Mouse (Mus musculus) hindbrain, postnatal 0 days (tissue): ENCODE data around the gene Nkpd1. TPM values are rescaled to one million over a fixed set of nuclear protein-coding genes. Genes with fewer than 3 reads are reported as not detected.

ENCODE experiments used
- ATAC-seq: fragments of 200-750 bp; cut with Nextera tagmentation; 2 replicates; pipeline ENCODE4 v1.8.0; 2017; ENCODE audit warnings: mild to moderate bottlenecking, moderate TSS enrichment, moderate library complexity
- DNase-seq: peaks from one replicate; pipeline ENCODE4 v3.0.0-alpha.2; 2015; ENCODE audit warnings: low spot score
- H3K27ac ChIP-seq: fragments of 300-500 bp; sonication (generic); 2 replicates; pipeline ENCODE4 v1.5.1; 2014; ENCODE audit warnings: mild to moderate bottlenecking
- H3K27me3 ChIP-seq: fragments of 300-500 bp; sonication (generic); 2 replicates; pipeline ENCODE4 v1.6.1; 2014; ENCODE audit warnings: low read length, mixed read lengths; ENCODE audit not compliant: insufficient read depth
- H3K36me3 ChIP-seq: fragments of 300-500 bp; sonication (generic); 2 replicates; pipeline ENCODE4 v1.6.1; 2014; ENCODE audit warnings: low read length, mixed read lengths; ENCODE audit not compliant: insufficient read depth
- H3K4me1 ChIP-seq: fragments of 300-500 bp; sonication (generic); 2 replicates; pipeline ENCODE4 v1.6.1; 2014; ENCODE audit warnings: antibody characterized with exemption, low read length, mixed read lengths; ENCODE audit not compliant: insufficient read depth
- H3K4me2 ChIP-seq: fragments of 300-500 bp; sonication (generic); 2 replicates; pipeline ENCODE4 v1.6.1; 2014; ENCODE audit warnings: low read depth, mild to moderate bottlenecking, low read length, moderate library complexity, mixed read lengths
- H3K4me3 ChIP-seq: fragments of 300-500 bp; sonication (generic); 2 replicates; pipeline ENCODE4 v1.5.1; 2014; ENCODE audit warnings: low read length
- H3K9ac ChIP-seq: fragments of 300-500 bp; sonication (generic); replicated peaks from 2 replicates; pipeline ENCODE4 v1.6.1; 2014; ENCODE audit warnings: mild to moderate bottlenecking, low read length, moderate library complexity, mixed read lengths
- H3K9me3 ChIP-seq: fragments of 300-500 bp; sonication (generic); 2 replicates; pipeline ENCODE4 v1.6.1; 2016; ENCODE audit warnings: low read length, mixed read lengths
- CTCF ChIP-seq: IDR thresholded peaks from 2 replicates; pipeline ENCODE4 v1.5.1; 2016; ENCODE audit warnings: antibody characterized with exemption, control low read depth, low read depth
- WGBS: fragments of 180-500 bp; shearing (Covaris S2); extraction: QIAGEN DNeasy Blood & Tissue Kit; methylation state at CpG from one replicate; pipeline ENCODE4 v1.1.7; 2014; 5-methylcytosine and 5-hydroxymethylcytosine counted together
- polyA plus RNA-seq: library from polyadenylated mRNA; unstranded; fragments of >200 nt; fragmentation: Nextera tagmentation; extraction: Ambion mirVana; gene quantifications from 2 replicates; pipeline ENCODE4 v1.2.1, GENCODE M21; 2015
- total RNA-seq: library from RNA; depleted of rRNA; stranded (reverse); fragments of >200 nt; gene quantifications from 2 replicates; pipeline ENCODE4 v1.2.3, GENCODE M21; 2014; rRNA removed

Nkpd1 gene
- total RNA-seq (1.9 and 4.4 TPM in 2 replicates), polyA plus RNA-seq (1.3 TPM in 2 replicates)

GRCm38 (mm10) chr7:19517652-19518365 is at the start of gene Nkpd1:
Gene Nkpd1 (plus strand): TSS chr7:19517838.
- Histone ChIP-seq H3K9me3 (no peaks in the 10 kb centered on the region), H3K4me1 (no peaks in the 10 kb centered on the region; the same call in 1 of the 2 replicates), H3K27me3 (peaks cover 21% of the 10 kb centered on the region), H3K9ac (peak within 1 kb of the TSS; percentile 25; the same call in 1 of the 2 replicates), H3K36me3 (no peaks in the 10 kb centered on the region), H3K4me3 (peak within 1 kb of the TSS; percentile 11; the same call in 1 of the 2 replicates), H3K27ac (no peak within 1 kb of the TSS), H3K4me2 (peak within 1 kb of the TSS; percentile 50)
- ATAC-seq: no peak
- 2% methylated on average over 29 of the region's 29 CpGs for WGBS
- peak; percentile 68 for TF ChIP-seq CTCF
- peak; percentile 53 for DNase-seq

GRCm38 (mm10) chr7:19468279-19468678 is 49.4 kb upstream of the Nkpd1 start:
- Histone ChIP-seq H3K9ac (no peak overlapping the region), H3K27me3 (peaks cover 27% of the 10 kb centered on the region), H3K9me3 (no peaks in the 10 kb centered on the region), H3K4me1 (no peaks in the 10 kb centered on the region), H3K36me3 (no peaks in the 10 kb centered on the region), H3K27ac (no peak overlapping the region), H3K4me2 (no peak overlapping the region), H3K4me3 (no peak overlapping the region)
- DNase-seq: no peak
- 65% methylated on average over 12 of the region's 12 CpGs for WGBS
- no peak for ATAC-seq
- no peak for TF ChIP-seq CTCF

- WGBS: 27% methylated on average over 23 of the region's 23 CpGs
- Histone ChIP-seq H3K4me1 (no peaks in the 10 kb centered on the region), H3K4me2 (no peak overlapping the region), H3K27me3 (peaks cover 27% of the 10 kb centered on the region), H3K4me3 (no peak overlapping the region), H3K9ac (no peak overlapping the region), H3K36me3 (no peaks in the 10 kb centered on the region), H3K27ac (no peak overlapping the region), H3K9me3 (no peaks in the 10 kb centered on the region)
- no peak for ATAC-seq
- no peak for TF ChIP-seq CTCF
- DNase-seq: no peak
Measured at GRCm38 (mm10) chr7:19469404-19469803, 48.2 kb upstream of the Nkpd1 start.

GRCm38 (mm10) chr7:19470308-19470707 is 47.3 kb upstream of the Nkpd1 start:
- Histone ChIP-seq H3K4me1 (no peaks in the 10 kb centered on the region), H3K4me3 (no peak overlapping the region), H3K36me3 (no peaks in the 10 kb centered on the region), H3K9me3 (no peaks in the 10 kb centered on the region), H3K9ac (no peak overlapping the region), H3K4me2 (no peak overlapping the region), H3K27me3 (peaks cover 27% of the 10 kb centered on the region), H3K27ac (no peak overlapping the region)
- no peak for TF ChIP-seq CTCF
- WGBS: 10% methylated on average over 14 of the region's 14 CpGs
- DNase-seq (no peak), ATAC-seq (no peak)

- Histone ChIP-seq H3K4me1 (no peaks in the 10 kb centered on the region), H3K27ac (no peak overlapping the region), H3K4me2 (no peak overlapping the region), H3K4me3 (no peak overlapping the region), H3K36me3 (no peaks in the 10 kb centered on the region), H3K9ac (no peak overlapping the region), H3K9me3 (no peaks in the 10 kb centered on the region), H3K27me3 (peaks cover 27% of the 10 kb centered on the region)
- ATAC-seq: no peak
- no peak for TF ChIP-seq CTCF
- 63% methylated on average over 4 of the region's 4 CpGs for WGBS
- DNase-seq: no peak
Measured at GRCm38 (mm10) chr7:19472403-19472802, 45.2 kb upstream of the Nkpd1 start.

- Histone ChIP-seq H3K27ac (peak overlapping the region; percentile 85), H3K27me3 (peaks cover 27% of the 10 kb centered on the region), H3K4me1 (no peaks in the 10 kb centered on the region), H3K36me3 (no peaks in the 10 kb centered on the region), H3K4me2 (peak overlapping the region; percentile 69), H3K9ac (peak overlapping the region; percentile 65), H3K9me3 (no peaks in the 10 kb centered on the region), H3K4me3 (peak overlapping the region; percentile 52)
- DNase-seq: peak; percentile 95
- peak; percentile 93 for ATAC-seq
- TF ChIP-seq CTCF: no peak
- 2% methylated on average over 53 of the region's 89 CpGs for WGBS
Measured at GRCm38 (mm10) chr7:19473875-19474443, 43.7 kb upstream of the Nkpd1 start.

GRCm38 (mm10) chr7:19477084-19477483 is 40.6 kb upstream of the Nkpd1 start:
- Histone ChIP-seq H3K36me3 (no peaks in the 10 kb centered on the region), H3K4me3 (no peak overlapping the region), H3K9me3 (no peaks in the 10 kb centered on the region), H3K9ac (no peak overlapping the region), H3K4me2 (no peak overlapping the region), H3K27me3 (peaks cover 6% of the 10 kb centered on the region), H3K27ac (no peak overlapping the region), H3K4me1 (no peaks in the 10 kb centered on the region)
- DNase-seq: no peak
- WGBS: 65% methylated on average over 2 of the region's 2 CpGs
- no peak for ATAC-seq
- peak; percentile 22 for TF ChIP-seq CTCF
